Mouse (Mus musculus): ENCODE measurements around the gene H2afj. TPM values are rescaled to one million over a fixed set of nuclear protein-coding genes. Genes with fewer than 3 reads are reported as not detected.

Gene H2afj
- polyA plus RNA-seq, 1 experiment from 2014 or later, result 106 TPM

- WGBS, result under 1% methylated on average over 45 of the region's 45 CpGs
- peak; percentile 100 for ATAC-seq (ENCODE audit: insufficient read depth)
Measured at GRCm38 (mm10) chr6:136827881-136828561, 20.0 kb downstream of the H2afj start, which contains the start of gene Wbp11. TSS of gene Wbp11 (minus strand) at chr6:136828233.

GRCm38 (mm10) chr6:136828681-136829080, 20.6 kb downstream of the H2afj start:
- peak overlapping the region; percentile 58 for H3K27ac ChIP-seq (ENCODE audit: low read depth)
- no peaks in the 10 kb centered on the region for H3K4me1 ChIP-seq (ENCODE audit: insufficient read depth)
- WGBS, result 32% methylated on average over 4 of the region's 4 CpGs
- H3K27me3 ChIP-seq (ENCODE audit: insufficient read depth, low read length), result no peaks in the 10 kb centered on the region
- ATAC-seq (ENCODE audit: insufficient read depth) (no peak), DNase-seq (no peak)
- peak overlapping the region; percentile 52 for H3K9ac ChIP-seq
- peak overlapping the region; percentile 66 for H3K4me2 ChIP-seq
- peak overlapping the region; percentile 100 for H3K4me3 ChIP-seq (ENCODE audit: low read depth, low read length)
- H3K36me3 ChIP-seq (ENCODE audit: insufficient read depth), result peaks cover 21% of the 10 kb centered on the region
- H3K9me3 ChIP-seq (ENCODE audit: low read depth, low read length), result no peaks in the 10 kb centered on the region
- no peak for TF ChIP-seq CTCF (IDR thresholded peaks at IDR 0.05; ENCODE audit: low read depth)

More at GRCm38 (mm10) chr6:136827881-136828561, 20.0 kb downstream of the H2afj start, which contains the start of gene Wbp11:
- no peaks in the 10 kb centered on the region for H3K27me3 ChIP-seq (ENCODE audit: insufficient read depth, low read length)
- peak within 1 kb of the TSS; percentile 100 for H3K4me3 ChIP-seq (ENCODE audit: low read depth, low read length)
- peak; percentile 98 for DNase-seq
- H3K36me3 ChIP-seq (ENCODE audit: insufficient read depth), result peaks cover 23% of the 10 kb centered on the region
- peak within 1 kb of the TSS; percentile 99 for H3K9ac ChIP-seq
- H3K27ac ChIP-seq (ENCODE audit: low read depth), result peak within 1 kb of the TSS; percentile 91
- H3K9me3 ChIP-seq (ENCODE audit: low read depth, low read length), result no peaks in the 10 kb centered on the region
- H3K4me2 ChIP-seq, result peak within 1 kb of the TSS; percentile 66
- peak; percentile 47; the same call in 1 of the 2 replicates for TF ChIP-seq CTCF (IDR thresholded peaks at IDR 0.05; ENCODE audit: low read depth)
- no peaks in the 10 kb centered on the region for H3K4me1 ChIP-seq (ENCODE audit: insufficient read depth)

GRCm38 (mm10) chr6:136831712-136832111, 23.7 kb downstream of the H2afj start:
- no peaks in the 10 kb centered on the region for H3K9me3 ChIP-seq (ENCODE audit: low read depth, low read length)
- no peaks in the 10 kb centered on the region for H3K36me3 ChIP-seq (ENCODE audit: insufficient read depth)
- no peak overlapping the region for H3K27ac ChIP-seq (ENCODE audit: low read depth)
- no peak overlapping the region for H3K9ac ChIP-seq
- no peak overlapping the region for H3K4me2 ChIP-seq
- H3K27me3 ChIP-seq (ENCODE audit: insufficient read depth, low read length), result no peaks in the 10 kb centered on the region
- no peaks in the 10 kb centered on the region for H3K4me1 ChIP-seq (ENCODE audit: insufficient read depth)
- no peak for TF ChIP-seq CTCF (IDR thresholded peaks at IDR 0.05; ENCODE audit: low read depth)
- WGBS, result 63% methylated on average over 5 of the region's 5 CpGs
- no peak for DNase-seq
- no peak for ATAC-seq (ENCODE audit: insufficient read depth)
- H3K4me3 ChIP-seq (ENCODE audit: low read depth, low read length), result no peak overlapping the region

- Histone ChIP-seq H3K4me3 (ENCODE audit: low read depth, low read length) (no peak within 1 kb of the TSS), H3K27me3 (ENCODE audit: insufficient read depth, low read length) (no peaks in the 10 kb centered on the region), H3K36me3 (ENCODE audit: insufficient read depth) (no peaks in the 10 kb centered on the region), H3K9me3 (ENCODE audit: low read depth, low read length) (no peaks in the 10 kb centered on the region), H3K27ac (ENCODE audit: low read depth) (no peak within 1 kb of the TSS), H3K4me2 (peak within 1 kb of the TSS; percentile 27; the same call in 1 of the 2 replicates), H3K4me1 (ENCODE audit: insufficient read depth) (no peaks in the 10 kb centered on the region), H3K9ac (no peak within 1 kb of the TSS; the same call in 1 of the 2 replicates)
- TF ChIP-seq CTCF (IDR thresholded peaks at IDR 0.05; ENCODE audit: low read depth), result no peak
- ATAC-seq (ENCODE audit: insufficient read depth) (no peak), DNase-seq (no peak)
- WGBS, result 39% methylated on average over 4 of the region's 4 CpGs
Measured at GRCm38 (mm10) chr6:136835352-136835751, 27.3 kb downstream of the H2afj start, which contains the start of gene Smco3. TSS of gene Smco3 (minus strand) at chr6:136835452.

DNA sequence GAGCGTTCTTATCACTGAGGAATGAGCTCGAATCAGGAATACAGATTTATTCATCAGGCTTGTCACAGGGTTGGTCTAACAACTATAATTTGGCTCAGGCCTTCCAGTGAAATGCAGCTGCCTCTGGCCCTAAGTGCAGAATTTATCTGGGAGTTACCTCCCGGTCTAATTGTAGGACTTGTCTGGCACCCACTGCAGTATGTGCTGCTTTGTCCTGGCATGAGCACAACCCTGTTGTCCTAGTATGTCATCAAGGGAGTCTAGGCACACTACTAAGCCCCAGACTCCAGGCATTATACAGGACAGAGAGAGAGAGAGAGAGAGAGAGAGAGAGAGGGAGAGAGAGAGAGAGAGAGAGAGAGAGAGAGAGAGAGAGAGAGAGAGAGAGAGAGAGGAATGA, 29.3 kb downstream of the H2afj start:
- Histone ChIP-seq H3K36me3 (ENCODE audit: insufficient read depth) (no peaks in the 10 kb centered on the region), H3K27ac (ENCODE audit: low read depth) (no peak overlapping the region), H3K9ac (no peak overlapping the region), H3K9me3 (ENCODE audit: low read depth, low read length) (no peaks in the 10 kb centered on the region), H3K4me1 (ENCODE audit: insufficient read depth) (no peaks in the 10 kb centered on the region), H3K4me3 (ENCODE audit: low read depth, low read length) (no peak overlapping the region), H3K27me3 (ENCODE audit: insufficient read depth, low read length) (no peaks in the 10 kb centered on the region), H3K4me2 (no peak overlapping the region)
- WGBS, result 68% methylated on average over 3 of the region's 3 CpGs
- TF ChIP-seq CTCF (IDR thresholded peaks at IDR 0.05; ENCODE audit: low read depth), result no peak
- DNase-seq (no peak), ATAC-seq (ENCODE audit: insufficient read depth) (no peak)

- Histone ChIP-seq H3K9ac (no peak overlapping the region), H3K36me3 (ENCODE audit: insufficient read depth) (no peaks in the 10 kb centered on the region), H3K27me3 (ENCODE audit: insufficient read depth, low read length) (no peaks in the 10 kb centered on the region), H3K4me1 (ENCODE audit: insufficient read depth) (no peaks in the 10 kb centered on the region), H3K27ac (ENCODE audit: low read depth) (no peak overlapping the region), H3K4me3 (ENCODE audit: low read depth, low read length) (no peak overlapping the region), H3K9me3 (ENCODE audit: low read depth, low read length) (no peaks in the 10 kb centered on the region), H3K4me2 (no peak overlapping the region)
- 63% methylated on average over 2 of the region's 2 CpGs for WGBS
- TF ChIP-seq CTCF (IDR thresholded peaks at IDR 0.05; ENCODE audit: low read depth), result no peak
- DNase-seq, result no peak
- ATAC-seq (ENCODE audit: insufficient read depth), result no peak
Measured at GRCm38 (mm10) chr6:136844903-136845302, 36.9 kb downstream of the H2afj start.

DNA sequence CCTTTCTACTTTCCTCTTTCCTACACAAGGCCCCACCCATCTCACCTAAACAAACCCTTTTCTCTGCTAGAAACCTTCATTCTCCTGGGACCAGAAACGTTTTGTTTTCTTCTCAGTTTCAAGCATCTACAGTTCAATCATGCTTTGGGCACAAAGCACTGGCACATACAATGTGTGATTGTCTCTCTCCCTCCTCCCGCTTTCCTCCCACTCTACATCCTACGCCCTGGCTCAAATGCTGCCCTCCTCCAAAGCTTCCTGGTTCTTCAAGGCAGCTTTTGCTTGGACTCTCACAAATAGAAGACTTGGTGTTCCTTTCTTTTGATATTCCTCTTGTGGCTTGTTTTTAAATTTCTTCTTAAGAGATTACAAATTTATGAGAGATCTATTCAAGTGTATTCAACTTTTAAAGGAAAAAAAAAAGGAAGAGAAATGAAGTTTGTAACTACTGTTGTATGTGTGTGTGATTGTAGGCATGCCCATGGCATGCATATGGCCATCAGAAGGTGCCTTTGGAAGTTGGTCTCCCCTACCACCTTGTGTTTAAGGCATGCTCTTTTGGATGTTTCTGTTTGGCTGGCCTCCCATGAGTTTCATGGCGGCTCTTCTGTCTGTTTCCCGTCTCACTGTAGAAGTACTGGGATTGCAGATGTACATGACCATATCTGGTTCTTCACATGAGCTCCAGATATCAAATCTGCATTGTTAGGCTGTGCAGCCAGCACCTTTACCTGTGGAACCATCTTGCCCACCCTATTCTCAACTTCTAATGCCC, 37.8 kb downstream of the H2afj start:
- 73% methylated on average over 5 of the region's 5 CpGs for WGBS
- ATAC-seq (ENCODE audit: insufficient read depth), result no peak
- no peak overlapping the region for H3K9ac ChIP-seq

More for the DNA sequence above, 37.8 kb downstream of the H2afj start:
- TF ChIP-seq CTCF (IDR thresholded peaks at IDR 0.05; ENCODE audit: low read depth), result no peak
- no peaks in the 10 kb centered on the region for H3K27me3 ChIP-seq (ENCODE audit: insufficient read depth, low read length)
- H3K9me3 ChIP-seq (ENCODE audit: low read depth, low read length), result no peaks in the 10 kb centered on the region
- no peak overlapping the region for H3K4me2 ChIP-seq
- no peak overlapping the region for H3K27ac ChIP-seq (ENCODE audit: low read depth)
- H3K36me3 ChIP-seq (ENCODE audit: insufficient read depth), result no peaks in the 10 kb centered on the region
- H3K4me3 ChIP-seq (ENCODE audit: low read depth, low read length), result no peak overlapping the region
- DNase-seq, result no peak
- no peaks in the 10 kb centered on the region for H3K4me1 ChIP-seq (ENCODE audit: insufficient read depth)

Data from lung, embryonic 14.5 days (tissue).